Mouse (Mus musculus): ENCODE data around the gene Kat7. TPM values are rescaled to one million over a fixed set of nuclear protein-coding genes. Genes with fewer than 3 reads are reported as not detected.

The Kat7 gene
- total and polyA plus RNA-seq, 3 experiments: 19.8 to 28.6 (median 25.9) TPM

GRCm38 (mm10) chr11:95261178-95261751 is 48.8 kb downstream of the Kat7 start, which contains the start of gene Tac4:
Tac4 (plus strand) TSS chr11:95261529.
- no peaks in the 10 kb centered on the region for H3K79me2 ChIP-seq (replicated peaks; ENCODE audit: control insufficient read depth, insufficient read depth, low read length)
- no peaks in the 10 kb centered on the region for H3K36me3 ChIP-seq (ENCODE audit: control insufficient read depth, insufficient read depth, low read length)
- WGBS: 43% methylated on average over 5 of the region's 5 CpGs
- TF ChIP-seq CTCF (IDR thresholded peaks at IDR 0.05): no peak
- no peak for TF ChIP-seq POLR2A (IDR thresholded peaks at IDR 0.05; ENCODE audit: insufficient read depth, low read depth, low read length)
- TF ChIP-seq EP300 (IDR thresholded peaks at IDR 0.05; ENCODE audit: insufficient read depth, low read depth, low read length): no peak
- peaks cover 3% of the 10 kb centered on the region; the same call in 1 of the 2 replicates for H3K4me1 ChIP-seq (ENCODE audit: control insufficient read depth, insufficient read depth, low read length)
- H3K9ac ChIP-seq (ENCODE audit: low read depth, low read length): no peak within 1 kb of the TSS
- H3K27ac ChIP-seq: no peak within 1 kb of the TSS; the same call in 1 of the 2 replicates
- no peak within 1 kb of the TSS for H3K4me3 ChIP-seq
- intact Hi-C loops (cut with DNase I): loop anchor here (5.0 kb wide), 1 partner anchor 106 kb away; no protein-coding TSS in a partner anchor
- no peak for DNase-seq
- no peaks in the 10 kb centered on the region for H3K27me3 ChIP-seq (ENCODE audit: control insufficient read depth, insufficient read depth, low read length)

- Histone ChIP-seq H3K27ac (peak overlapping the region; percentile 91), H3K27me3 (ENCODE audit: control insufficient read depth, insufficient read depth, low read length) (no peaks in the 10 kb centered on the region), H3K79me2 (replicated peaks; ENCODE audit: control insufficient read depth, insufficient read depth, low read length) (no peaks in the 10 kb centered on the region), H3K4me1 (ENCODE audit: control insufficient read depth, insufficient read depth, low read length) (peaks cover 2% of the 10 kb centered on the region; the same call in 1 of the 2 replicates), H3K36me3 (ENCODE audit: control insufficient read depth, insufficient read depth, low read length) (no peaks in the 10 kb centered on the region), H3K4me3 (peak overlapping the region; percentile 82), H3K9ac (ENCODE audit: low read depth, low read length) (peak overlapping the region; percentile 92)
- TF ChIP-seq CTCF (IDR thresholded peaks at IDR 0.05): no peak
- peak; percentile 64 for TF ChIP-seq POLR2A (IDR thresholded peaks at IDR 0.05; ENCODE audit: insufficient read depth, low read depth, low read length)
- WGBS: under 1% methylated on average over 73 of the region's 73 CpGs
- intact Hi-C loops (cut with DNase I): loop anchor here (1.0 to 5.0 kb wide), 3 partner anchors 39 to 217 kb away; partner anchors contain the start of genes Pdk2 and Slc35b1
- DNase-seq: peak; percentile 94 to 98
These were observed 50.8 kb downstream of the Kat7 start for GRCm38 (mm10) chr11:95259088-95259849.

- 2% methylated on average over 25 of the region's 26 CpGs for WGBS
- intact Hi-C loops (cut with DNase I): loop anchor here (1.0 to 5.0 kb wide), 3 partner anchors 126 to 263 kb away; partner anchors contain the start of genes Pdk2 and Slc35b1
- DNase-seq: peak; percentile 85 to 90
- H3K4me3 ChIP-seq: peak overlapping the region; percentile 82
- peak overlapping the region; percentile 91 for H3K27ac ChIP-seq
- H3K27me3 ChIP-seq (ENCODE audit: control insufficient read depth, insufficient read depth, low read length): no peaks in the 10 kb centered on the region
- H3K36me3 ChIP-seq (ENCODE audit: control insufficient read depth, insufficient read depth, low read length): no peaks in the 10 kb centered on the region
- peak overlapping the region; percentile 72 for H3K9ac ChIP-seq (ENCODE audit: low read depth, low read length)
- H3K4me1 ChIP-seq (ENCODE audit: control insufficient read depth, insufficient read depth, low read length): no peaks in the 10 kb centered on the region; the same call in 1 of the 2 replicates
- no peaks in the 10 kb centered on the region for H3K79me2 ChIP-seq (replicated peaks; ENCODE audit: control insufficient read depth, insufficient read depth, low read length)
- TF ChIP-seq CTCF (IDR thresholded peaks at IDR 0.05) (peak; percentile 68), EP300 (IDR thresholded peaks at IDR 0.05; ENCODE audit: insufficient read depth, low read depth, low read length) (no peak), POLR2A (IDR thresholded peaks at IDR 0.05; ENCODE audit: insufficient read depth, low read depth, low read length) (no peak)
These were observed 51.6 kb downstream of the Kat7 start for GRCm38 (mm10) chr11:95258490-95258889.

- Histone ChIP-seq H3K79me2 (replicated peaks; ENCODE audit: control insufficient read depth, insufficient read depth, low read length) (no peaks in the 10 kb centered on the region), H3K4me3 (no peak overlapping the region), H3K27me3 (ENCODE audit: control insufficient read depth, insufficient read depth, low read length) (no peaks in the 10 kb centered on the region), H3K27ac (no peak overlapping the region), H3K9ac (ENCODE audit: low read depth, low read length) (no peak overlapping the region), H3K4me1 (ENCODE audit: control insufficient read depth, insufficient read depth, low read length) (no peaks in the 10 kb centered on the region; the same call in 1 of the 2 replicates), H3K36me3 (ENCODE audit: control insufficient read depth, insufficient read depth, low read length) (no peaks in the 10 kb centered on the region)
- 36% methylated on average over 4 of the region's 4 CpGs for WGBS
- intact Hi-C loops (cut with DNase I): loop anchor here (1.0 to 5.0 kb wide), 3 partner anchors 127 to 263 kb away; partner anchors contain the start of genes Pdk2 and Slc35b1
- no peak for DNase-seq
- TF ChIP-seq CTCF (IDR thresholded peaks at IDR 0.05): no peak
- TF ChIP-seq EP300 (IDR thresholded peaks at IDR 0.05; ENCODE audit: insufficient read depth, low read depth, low read length): no peak
- TF ChIP-seq POLR2A (IDR thresholded peaks at IDR 0.05; ENCODE audit: insufficient read depth, low read depth, low read length): no peak
These were observed 52.1 kb downstream of the Kat7 start for GRCm38 (mm10) chr11:95257930-95258329.

GRCm38 (mm10) chr11:95255747-95256146 is 54.3 kb downstream of the Kat7 start:
- Histone ChIP-seq H3K36me3 (ENCODE audit: control insufficient read depth, insufficient read depth, low read length) (no peaks in the 10 kb centered on the region), H3K9ac (ENCODE audit: low read depth, low read length) (no peak overlapping the region), H3K27ac (no peak overlapping the region), H3K79me2 (replicated peaks; ENCODE audit: control insufficient read depth, insufficient read depth, low read length) (no peaks in the 10 kb centered on the region), H3K27me3 (ENCODE audit: control insufficient read depth, insufficient read depth, low read length) (no peaks in the 10 kb centered on the region), H3K4me1 (ENCODE audit: control insufficient read depth, insufficient read depth, low read length) (no peaks in the 10 kb centered on the region), H3K4me3 (no peak overlapping the region)
- WGBS: 59% methylated on average over 6 of the region's 6 CpGs
- no peak for DNase-seq
- TF ChIP-seq EP300 (IDR thresholded peaks at IDR 0.05; ENCODE audit: insufficient read depth, low read depth, low read length): no peak
- no peak for TF ChIP-seq CTCF (IDR thresholded peaks at IDR 0.05)
- TF ChIP-seq POLR2A (IDR thresholded peaks at IDR 0.05; ENCODE audit: insufficient read depth, low read depth, low read length): no peak
- intact Hi-C loops (cut with DNase I): loop anchor here (5.0 kb wide), 1 partner anchor 213 kb away; the partner anchor contains the start of gene Pdk2

Data from heart, adult 2 months (tissue).